Mouse (Mus musculus) embryo, embryonic 11.5 days (tissue): Measurements from ENCODE around the gene Tmem135.

ENCODE experiments used
- DNase-seq: peaks from one replicate; pipeline ENCODE4 v3.0.0-alpha.2; 2012; ENCODE audit warnings: low read depth, low spot score

Tmem135 gene

GRCm38 (mm10) chr7:89418127-89418653 lies 14.2 kb upstream of the Tmem135 start:
- no peak for DNase-seq

DNA sequence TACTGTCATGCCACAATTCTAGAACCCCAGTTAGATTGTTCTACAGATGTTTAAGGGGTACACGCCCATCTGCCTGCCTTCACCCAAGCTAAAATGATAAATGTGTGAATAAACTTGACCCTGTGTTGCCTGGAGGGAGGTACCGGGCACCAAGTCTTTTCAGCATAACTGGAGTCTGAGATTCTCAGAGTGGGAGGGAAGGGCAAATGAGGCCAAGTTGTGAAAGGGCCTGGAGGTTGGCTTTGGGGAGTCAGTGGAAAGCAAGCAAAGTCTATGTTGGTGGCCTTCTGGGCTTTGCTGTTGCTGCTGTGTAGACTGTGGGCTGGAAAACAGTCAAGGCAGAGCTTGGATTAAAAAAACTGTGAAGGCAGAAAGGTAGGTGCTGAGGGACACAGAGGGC lies 13.7 kb upstream of the Tmem135 start:
- DNase-seq: no peak

GRCm38 (mm10) chr7:89416027-89416426 lies 12.0 kb upstream of the Tmem135 start:
- DNase-seq: no peak

DNA sequence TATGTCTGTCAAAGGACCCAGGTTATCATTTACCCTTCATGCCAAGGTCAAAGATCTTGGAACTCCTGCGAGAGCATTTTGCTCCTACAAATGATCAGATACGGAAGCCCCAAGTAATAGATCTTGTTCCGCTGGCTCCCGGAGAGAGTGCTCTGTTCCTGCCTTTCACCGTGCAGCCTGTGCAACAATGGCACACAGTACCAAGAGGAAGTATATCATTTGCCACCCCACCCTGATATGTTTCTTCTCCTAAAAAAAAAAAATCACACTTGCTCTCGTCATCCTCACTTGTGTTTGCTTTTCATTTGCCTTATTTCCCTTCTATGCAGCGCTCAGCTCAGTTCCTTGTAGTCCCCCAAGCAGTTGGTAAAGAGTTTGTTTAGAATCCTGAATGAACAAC lies 8.1 kb upstream of the Tmem135 start:
- no peak for DNase-seq

- DNase-seq: no peak
Observed at GRCm38 (mm10) chr7:89411346-89411745, 7.3 kb upstream of the Tmem135 start.

- no peak for DNase-seq
Observed at GRCm38 (mm10) chr7:89410294-89410693, 6.3 kb upstream of the Tmem135 start.

DNA sequence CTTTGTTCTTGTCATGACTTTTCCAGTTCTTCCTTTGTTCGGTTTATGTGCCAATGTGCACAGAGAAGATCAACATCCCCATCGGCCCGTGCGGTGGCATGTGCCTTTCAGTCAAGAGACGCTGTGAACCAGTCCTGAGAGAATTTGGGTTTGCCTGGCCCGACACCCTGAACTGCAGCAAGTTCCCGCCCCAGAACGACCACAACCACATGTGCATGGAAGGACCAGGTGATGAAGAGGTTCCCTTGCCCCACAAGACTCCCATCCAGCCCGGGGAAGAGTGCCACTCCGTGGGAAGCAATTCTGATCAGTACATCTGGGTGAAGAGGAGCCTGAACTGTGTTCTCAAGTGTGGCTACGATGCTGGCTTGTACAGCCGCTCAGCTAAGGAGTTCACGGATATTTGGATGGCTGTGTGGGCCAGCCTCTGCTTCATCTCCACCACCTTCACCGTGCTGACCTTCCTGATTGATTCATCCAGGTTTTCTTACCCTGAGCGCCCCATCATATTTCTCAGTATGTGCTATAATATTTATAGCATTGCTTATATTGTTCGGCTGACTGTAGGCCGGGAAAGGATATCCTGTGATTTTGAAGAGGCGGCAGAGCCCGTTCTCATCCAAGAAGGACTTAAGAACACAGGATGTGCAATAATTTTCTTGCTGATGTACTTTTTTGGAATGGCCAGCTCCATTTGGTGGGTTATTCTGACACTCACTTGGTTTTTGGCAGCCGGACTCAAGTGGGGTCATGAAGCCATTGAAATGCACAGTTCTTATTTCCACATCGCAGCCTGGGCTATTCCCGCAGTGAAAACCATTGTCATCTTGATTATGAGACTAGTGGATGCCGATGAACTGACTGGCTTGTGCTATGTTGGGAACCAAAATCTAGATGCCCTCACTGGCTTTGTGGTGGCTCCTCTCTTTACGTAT lies 3.3 kb upstream of the Tmem135 start:
- DNase-seq: no peak

- no peak for DNase-seq
Observed at GRCm38 (mm10) chr7:89406011-89406410, 2.0 kb upstream of the Tmem135 start.

GRCm38 (mm10) chr7:89404734-89405440 lies 865 bp upstream of the Tmem135 start:
- DNase-seq: no peak

DNA sequence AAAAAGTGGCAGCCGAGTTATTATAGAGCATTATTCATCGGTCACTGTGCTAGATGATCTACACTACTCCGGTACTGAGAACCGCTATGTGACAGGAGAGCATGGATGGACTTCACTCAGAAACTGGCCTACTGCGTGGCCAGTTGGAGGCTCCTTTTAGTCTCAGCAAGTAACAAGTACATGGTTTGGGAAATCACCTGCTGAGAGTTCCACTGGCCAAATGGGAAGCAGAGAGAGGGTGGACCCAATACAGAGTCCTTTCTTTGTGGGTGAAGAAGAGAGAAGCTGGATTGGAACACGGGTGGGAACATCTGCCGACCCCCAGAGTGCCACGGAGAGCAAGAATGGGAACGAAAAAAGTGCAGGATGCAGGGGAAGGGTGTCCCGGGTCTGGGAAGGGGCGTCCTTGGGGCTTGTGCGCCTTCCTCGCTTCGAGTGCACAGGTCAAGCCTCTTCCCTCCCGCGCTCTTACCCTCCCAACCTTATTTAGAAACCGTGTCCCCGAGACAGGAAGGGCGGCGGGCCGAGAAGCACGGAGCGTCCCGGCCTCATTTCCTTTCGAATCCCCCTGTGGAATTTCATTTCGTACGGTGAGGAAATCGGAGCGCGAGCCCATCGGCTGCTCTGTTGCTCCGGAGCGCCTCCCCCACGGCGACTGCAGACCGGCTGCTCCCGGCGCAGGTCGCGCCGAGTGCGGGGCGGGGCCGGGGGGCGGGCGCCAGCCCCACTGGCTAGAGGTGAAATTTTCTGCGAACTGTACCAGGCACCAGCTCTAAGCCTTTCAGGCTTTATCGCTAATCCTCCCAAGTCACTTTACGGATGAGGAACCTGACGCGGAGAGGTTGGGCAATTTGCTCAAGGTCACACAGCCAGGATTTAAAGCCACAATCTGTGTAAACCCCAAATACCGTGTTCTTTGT lies 709 bp downstream of the Tmem135 start:
- DNase-seq: peak; percentile 49

DNA sequence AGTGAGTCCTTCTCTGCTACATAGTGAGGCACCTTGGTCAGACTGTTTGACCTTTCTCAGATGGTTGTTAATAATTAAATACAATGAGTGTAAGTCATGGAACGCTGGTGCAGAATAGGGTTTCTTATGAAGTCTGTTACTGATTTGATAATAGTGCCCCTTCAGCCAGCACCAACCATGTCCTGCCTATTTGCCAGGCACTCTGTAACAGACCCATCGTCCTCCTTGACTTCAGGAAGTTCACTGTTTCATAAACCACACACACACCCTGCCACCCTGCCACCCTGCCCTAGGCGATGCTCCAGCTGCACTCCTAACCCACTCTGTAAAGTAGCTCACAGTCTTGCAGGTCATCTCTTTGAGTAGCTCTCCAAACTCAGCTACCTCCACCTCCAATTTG lies 2.1 kb downstream of the Tmem135 start:
- no peak for DNase-seq

GRCm38 (mm10) chr7:89401136-89401858 lies 2.7 kb downstream of the Tmem135 start:
- DNase-seq: no peak

GRCm38 (mm10) chr7:89400721-89401120 lies 3.3 kb downstream of the Tmem135 start:
- no peak for DNase-seq

GRCm38 (mm10) chr7:89397837-89398534 lies 6.0 kb downstream of the Tmem135 start:
- no peak for DNase-seq

DNA sequence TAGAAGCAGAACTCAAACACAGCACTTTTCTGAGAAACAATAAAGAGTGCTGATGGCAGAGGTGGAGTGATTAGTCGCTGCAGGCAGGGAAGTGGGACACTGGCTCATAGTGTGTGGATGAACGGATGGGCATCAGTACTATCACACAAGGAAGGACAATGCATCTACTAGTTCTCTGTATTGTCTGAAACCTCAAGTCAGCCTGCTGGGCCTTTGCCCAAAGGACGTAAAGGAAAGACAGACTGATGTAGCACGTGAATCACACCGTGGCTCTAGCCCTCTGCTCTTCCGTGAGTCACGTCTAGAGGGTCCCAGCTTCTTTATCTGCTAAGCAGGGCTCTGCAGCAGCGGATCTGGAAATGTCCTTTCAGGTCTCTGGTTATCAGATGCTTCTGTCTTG lies 7.6 kb downstream of the Tmem135 start:
- DNase-seq: no peak

- DNase-seq: no peak
Observed at GRCm38 (mm10) chr7:89395399-89395798, 8.6 kb downstream of the Tmem135 start.

GRCm38 (mm10) chr7:89392825-89393224 lies 11.2 kb downstream of the Tmem135 start:
- DNase-seq: no peak

DNA sequence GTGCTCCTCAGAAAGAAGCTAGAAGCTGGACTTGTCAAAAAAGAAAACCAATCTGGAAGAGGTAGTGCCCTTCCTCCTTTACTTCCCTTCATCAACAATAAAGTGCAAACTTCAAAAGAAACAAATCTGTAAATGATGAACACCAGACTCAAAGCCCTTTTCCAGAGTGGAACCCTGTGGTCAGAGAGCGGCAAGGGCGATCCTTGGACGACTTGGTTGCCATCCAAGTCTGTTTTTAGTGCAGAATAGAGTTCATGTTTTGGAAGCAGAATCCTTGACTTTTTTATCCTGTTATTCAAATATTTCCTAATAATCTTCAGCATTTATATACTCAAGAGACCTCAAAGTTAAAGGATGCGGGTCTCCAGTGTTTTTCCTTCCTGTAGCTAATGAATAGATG lies 11.6 kb downstream of the Tmem135 start:
- no peak for DNase-seq

DNA sequence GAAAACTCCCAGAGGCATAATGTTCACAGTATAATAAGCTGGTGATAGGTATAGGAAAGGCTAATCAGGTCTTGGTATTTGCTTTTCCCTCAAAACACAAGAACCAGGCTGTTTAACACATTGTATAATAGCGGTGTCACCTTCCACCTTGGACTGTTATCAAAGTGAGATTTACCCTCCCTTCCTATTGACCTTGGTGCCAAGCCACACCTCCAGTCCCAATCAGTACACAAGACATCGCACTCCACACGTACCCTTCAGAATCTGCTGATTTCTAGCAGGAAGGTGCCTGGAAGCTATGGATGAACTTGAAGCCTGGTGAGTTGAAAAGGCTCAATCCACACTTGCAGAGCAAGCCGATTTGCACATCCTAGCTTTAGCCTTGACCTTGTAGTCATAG lies 12.2 kb downstream of the Tmem135 start:
- no peak for DNase-seq

DNA sequence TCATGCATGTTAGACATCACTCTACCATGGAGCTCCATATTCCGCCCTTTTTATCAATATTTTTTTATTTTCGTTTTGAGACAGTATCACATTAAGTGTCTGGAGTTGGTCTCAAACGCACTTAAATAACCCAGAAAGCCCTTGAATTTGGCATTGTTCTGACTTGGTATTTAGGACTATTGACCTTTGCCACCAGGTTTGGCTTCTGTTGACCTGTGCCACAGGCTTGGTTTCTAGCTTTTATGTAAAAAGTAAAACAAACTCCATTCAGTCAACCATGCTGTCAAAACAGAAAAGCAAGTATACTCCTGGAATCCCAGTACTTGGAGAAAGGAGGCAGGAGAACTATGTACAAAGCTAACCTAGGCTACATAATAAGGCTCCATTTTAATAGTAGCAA lies 12.7 kb downstream of the Tmem135 start:
- DNase-seq: no peak
